Comparison of ENCODE assay signal across 9 mouse cellular contexts in genomic region chr17:9760026-9760705, GRCm38 (mm10).
A peak's percentile ranks its signal among the peaks of the same experiment; 100 is the strongest.
DNase-seq lines count a peak whose midpoint lies in the region; ATAC-seq and TF ChIP-seq lines count a peak whose summit lies in the region.
"Had no signal": no experiment of that assay in that cellular context is flagged by ENCODE, and none has a peak within 500 bp of the region (broad histone marks: within the 10 kb centered on the region; RNA-seq: fewer than 3 reads in every experiment).

No protein-coding gene starts in this region.

- H3K27ac ChIP-seq in liver, postnatal 0 days (ENCODE audit: low read depth) = 0 out of 2 replicates have a peak overlapping the region, but pooled peaks have one; percentile 12
- H3K27ac ChIP-seq in liver, embryonic 12.5 days = no peak overlapping the region
- peak overlapping the region; percentile 86 for H3K27ac ChIP-seq in hindbrain, embryonic 10.5 days
- H3K27ac ChIP-seq in midbrain, postnatal 0 days (ENCODE audit: low read depth, low read length) = peak overlapping the region; percentile 62; the same call in 1 of the 2 replicates
- H3K27ac ChIP-seq: liver, embryonic 15.5 days had no signal

- H3K9ac ChIP-seq in liver, postnatal 0 days (replicated peaks) = no peak overlapping the region
- H3K9ac ChIP-seq in liver, embryonic 12.5 days = no peak overlapping the region
- H3K9ac ChIP-seq in midbrain, postnatal 0 days (replicated peaks; ENCODE audit: low read length, poor library complexity, severe bottlenecking) = no peak overlapping the region
- H3K9ac ChIP-seq: liver, embryonic 15.5 days had no signal

- no peak overlapping the region for H3K4me3 ChIP-seq in liver, postnatal 0 days (ENCODE audit: low read depth, low read length)
- H3K4me3 ChIP-seq in liver, embryonic 12.5 days = no peak overlapping the region
- peak overlapping the region; percentile 13; the same call in 1 of the 2 replicates for H3K4me3 ChIP-seq in hindbrain, embryonic 10.5 days
- H3K4me3 ChIP-seq in midbrain, postnatal 0 days (ENCODE audit: low read depth, low read length) = no peak overlapping the region
- H3K4me3 ChIP-seq: liver, embryonic 15.5 days had no signal

- H3K36me3 ChIP-seq in liver, postnatal 0 days (replicated peaks; ENCODE audit: insufficient read depth, low read length) = no peaks in the 10 kb centered on the region
- no peaks in the 10 kb centered on the region for H3K36me3 ChIP-seq in liver, embryonic 12.5 days
- no peaks in the 10 kb centered on the region for H3K36me3 ChIP-seq in hindbrain, embryonic 10.5 days
- no peaks in the 10 kb centered on the region for H3K36me3 ChIP-seq in midbrain, postnatal 0 days (ENCODE audit: insufficient read depth, low read length)
- H3K36me3 ChIP-seq: liver, embryonic 15.5 days had no signal

- no peak for TF ChIP-seq EP300 in liver, postnatal 0 days (IDR thresholded peaks at IDR 0.05; ENCODE audit: low read depth)

- peaks cover 16% of the 10 kb centered on the region for H3K4me1 ChIP-seq in liver, postnatal 0 days (ENCODE audit: insufficient read depth)
- H3K4me1 ChIP-seq in liver, embryonic 12.5 days = 0 out of 2 replicates have a peak, but pooled peaks cover 7% of the 10 kb centered on the region
- peaks cover 67% of the 10 kb centered on the region for H3K4me1 ChIP-seq in hindbrain, embryonic 10.5 days (replicated peaks)
- H3K4me1 ChIP-seq in midbrain, postnatal 0 days (ENCODE audit: insufficient read depth, low read length) = no peaks in the 10 kb centered on the region; the same call in 1 of the 2 replicates
- H3K4me1 ChIP-seq: liver, embryonic 15.5 days had no signal

- WGBS in liver, postnatal 0 days (ENCODE audit: insufficient replicate concordance) = 41% methylated on average over 8 of the region's 8 CpGs
- WGBS in liver, embryonic 12.5 days (ENCODE audit: insufficient replicate concordance) = 40% methylated on average over 8 of the region's 8 CpGs
- 55% methylated on average over 8 of the region's 8 CpGs for WGBS in hindbrain, embryonic 10.5 days
- 52% methylated on average over 8 of the region's 8 CpGs for WGBS in midbrain, postnatal 0 days

- ATAC-seq in liver, postnatal 0 days = peak; percentile 61; the same call in 1 of the 2 replicates
- ATAC-seq in liver, embryonic 12.5 days = no peak
- no peak for ATAC-seq in midbrain, postnatal 0 days (ENCODE audit: low FRiP score)
- no peak for ATAC-seq in erythroid progenitor cell, adult 5-6 weeks (replicated peaks; ENCODE audit: low FRiP score, poor library complexity, severe bottlenecking)

- TF ChIP-seq CTCF in liver, postnatal 0 days (IDR thresholded peaks at IDR 0.05; ENCODE audit: low read depth) = no peak
- TF ChIP-seq CTCF in midbrain, postnatal 0 days (IDR thresholded peaks at IDR 0.05) = no peak

- H3K9me3 ChIP-seq in liver, postnatal 0 days (ENCODE audit: low read length) = no peaks in the 10 kb centered on the region
- no peaks in the 10 kb centered on the region for H3K9me3 ChIP-seq in liver, embryonic 12.5 days (replicated peaks)
- no peaks in the 10 kb centered on the region for H3K9me3 ChIP-seq in hindbrain, embryonic 10.5 days
- H3K9me3 ChIP-seq in midbrain, postnatal 0 days (ENCODE audit: low read length) = no peaks in the 10 kb centered on the region
- H3K9me3 ChIP-seq: liver, embryonic 15.5 days had no signal

- peak overlapping the region; percentile 19; the same call in 1 of the 2 replicates for H3K4me2 ChIP-seq in liver, postnatal 0 days (ENCODE audit: low read depth, low read length)
- H3K4me2 ChIP-seq in liver, embryonic 12.5 days = no peak overlapping the region
- no peak overlapping the region for H3K4me2 ChIP-seq in midbrain, postnatal 0 days (ENCODE audit: low read depth, low read length, poor library complexity, severe bottlenecking)
- H3K4me2 ChIP-seq: liver, embryonic 15.5 days had no signal

- no peaks in the 10 kb centered on the region for H3K27me3 ChIP-seq in liver, postnatal 0 days (ENCODE audit: insufficient read depth, low read length)
- peaks cover 14% of the 10 kb centered on the region; the same call in 1 of the 2 replicates for H3K27me3 ChIP-seq in liver, embryonic 12.5 days (replicated peaks)
- 0 out of 2 replicates have a peak, but pooled peaks cover 4% of the 10 kb centered on the region for H3K27me3 ChIP-seq in hindbrain, embryonic 10.5 days (ENCODE audit: insufficient read depth, poor library complexity, severe bottlenecking)
- H3K27me3 ChIP-seq in midbrain, postnatal 0 days (ENCODE audit: insufficient read depth, low read length) = no peaks in the 10 kb centered on the region

- DNase-seq in adrenal gland, postnatal 36 days = peak; percentile 28 to 33
- no peak for DNase-seq in adrenal gland, adult 8-10 months
- DNase-seq in liver, postnatal 0 days = no peak
- DNase-seq in hindbrain, embryonic 10.5 days (ENCODE audit: low spot score) = no peak
- no peak for DNase-seq in midbrain, postnatal 0 days (ENCODE audit: low spot score)
- DNase-seq in adrenal gland, postnatal 4 days (ENCODE audit: low spot score in 2 of 2) = no peak

Comparison
In these comparisons a context has a peak if more than half of its experiments do, and no peak if none do; other contexts are left out.
1. DNase-seq: peak in adrenal gland, postnatal 36 days (2 of 2); none in adrenal gland, adult 8-10 months (single experiment), liver, postnatal 0 days (single experiment), hindbrain, embryonic 10.5 days (single experiment), midbrain, postnatal 0 days (single experiment) and adrenal gland, postnatal 4 days (0 of 2).